Mouse (Mus musculus) intestine, postnatal 0 days (tissue): Measurements from ENCODE around the gene Unc93b1. TPM values are rescaled to one million over a fixed set of nuclear protein-coding genes. Genes with fewer than 3 reads are reported as not detected.
A peak's percentile ranks its signal among the peaks of the same experiment; 100 is the strongest.
"Not testable (repeated sequence)": the region's sequence is repeated elsewhere in the genome, so short reads cannot be mapped to it uniquely, and the experiment has no call there.

Experiments used
- ATAC-seq: fragments of 200-750 bp; cut with Nextera tagmentation; 2 replicates; pipeline ENCODE4 v1.8.0; 2017; ENCODE audit warnings: mild to moderate bottlenecking, moderate TSS enrichment, moderate library complexity
- H3K27ac ChIP-seq: fragments of 300-500 bp; sonication (generic); 2 replicates; pipeline ENCODE4 v1.5.1; 2014; ENCODE audit warnings: mild to moderate bottlenecking, low read depth, low read length, moderate library complexity
- H3K27me3 ChIP-seq: fragments of 300-500 bp; sonication (generic); replicated peaks from 2 replicates; pipeline ENCODE4 v1.6.1; 2014; ENCODE audit warnings: low read length, mixed read lengths; ENCODE audit not compliant: control insufficient read depth, insufficient read depth
- H3K36me3 ChIP-seq: fragments of 300-500 bp; sonication (generic); 2 replicates; pipeline ENCODE4 v1.6.1; 2014; ENCODE audit warnings: mild to moderate bottlenecking, moderate library complexity; ENCODE audit not compliant: control insufficient read depth, insufficient read depth
- H3K4me1 ChIP-seq: fragments of 300-500 bp; sonication (generic); replicated peaks from 2 replicates; pipeline ENCODE4 v1.6.1; 2014; ENCODE audit warnings: antibody characterized with exemption, low read length, mixed read lengths; ENCODE audit not compliant: control insufficient read depth, insufficient read depth
- H3K4me2 ChIP-seq: fragments of 300-500 bp; sonication (generic); replicated peaks from 2 replicates; pipeline ENCODE4 v1.6.1; 2014; ENCODE audit warnings: low read depth, mild to moderate bottlenecking, moderate library complexity
- H3K4me3 ChIP-seq: fragments of 300-500 bp; sonication (generic); 2 replicates; pipeline ENCODE4 v1.5.1; 2014; ENCODE audit warnings: low read depth, low read length
- H3K9ac ChIP-seq: fragments of 300-500 bp; sonication (generic); 2 replicates; pipeline ENCODE4 v1.6.1; 2014; ENCODE audit warnings: mild to moderate bottlenecking, low read depth, low read length
- H3K9me3 ChIP-seq: fragments of 300-500 bp; sonication (generic); 2 replicates; pipeline ENCODE4 v1.6.1; 2016; ENCODE audit warnings: mixed run types; ENCODE audit not compliant: control insufficient read depth
- CTCF ChIP-seq: sonication (generic); IDR thresholded peaks from 2 replicates; pipeline ENCODE4 v1.5.1; 2016; ENCODE audit warnings: low read depth, mild to moderate bottlenecking, control low read depth, antibody characterized with exemption, moderate library complexity
- WGBS: fragments of 180-500 bp; shearing (Covaris S2); extraction: QIAGEN DNeasy Blood & Tissue Kit; methylation state at CpG from one replicate; pipeline ENCODE4 v1.1.7; 2014; 5-methylcytosine and 5-hydroxymethylcytosine counted together
- polyA plus RNA-seq: library from polyadenylated mRNA; unstranded; fragments of >200 nt; fragmentation: Nextera tagmentation; extraction: Ambion mirVana; gene quantifications from 2 replicates; pipeline ENCODE4 v1.2.1, GENCODE M21; 2015

Unc93b1 gene
- polyA plus RNA-seq, 1 experiment from 2014 or later: 28.3 TPM

DNA sequence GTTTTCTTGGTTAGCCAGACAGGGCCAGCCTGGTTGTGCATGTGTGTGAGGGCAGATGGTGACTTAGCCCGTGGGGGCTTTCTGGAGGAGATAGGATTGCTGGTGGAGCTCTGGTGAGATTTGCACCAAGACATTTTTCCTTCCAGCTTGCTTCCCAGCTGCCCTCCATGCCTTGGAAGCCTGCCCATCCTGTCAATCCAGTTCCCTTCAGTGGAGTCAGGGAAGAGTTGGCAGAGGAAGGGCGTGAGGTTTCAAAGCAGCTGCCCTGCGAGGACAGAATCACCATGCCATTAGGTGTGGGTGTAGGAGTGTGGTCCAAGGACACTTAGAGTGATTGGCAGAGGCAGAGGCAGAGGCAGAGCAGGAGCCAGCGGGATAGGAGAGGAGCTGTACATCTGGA lies 23.5 kb downstream of the Unc93b1 start, which contains the start of gene Aldh3b3:
Gene Aldh3b3 (plus strand): TSS at position 176 of the 400 bp plus-strand sequence.
- Histone ChIP-seq H3K4me1 (no peaks in the 10 kb centered on the region), H3K36me3 (no peaks in the 10 kb centered on the region), H3K4me3 (no peak within 1 kb of the TSS), H3K9me3 (no peaks in the 10 kb centered on the region), H3K27ac (no peak within 1 kb of the TSS), H3K4me2 (no peak within 1 kb of the TSS), H3K9ac (no peak within 1 kb of the TSS), H3K27me3 (no peaks in the 10 kb centered on the region)
- 62% methylated on average over 4 of the region's 4 CpGs for WGBS
- no peak for ATAC-seq
- TF ChIP-seq CTCF: no peak

DNA sequence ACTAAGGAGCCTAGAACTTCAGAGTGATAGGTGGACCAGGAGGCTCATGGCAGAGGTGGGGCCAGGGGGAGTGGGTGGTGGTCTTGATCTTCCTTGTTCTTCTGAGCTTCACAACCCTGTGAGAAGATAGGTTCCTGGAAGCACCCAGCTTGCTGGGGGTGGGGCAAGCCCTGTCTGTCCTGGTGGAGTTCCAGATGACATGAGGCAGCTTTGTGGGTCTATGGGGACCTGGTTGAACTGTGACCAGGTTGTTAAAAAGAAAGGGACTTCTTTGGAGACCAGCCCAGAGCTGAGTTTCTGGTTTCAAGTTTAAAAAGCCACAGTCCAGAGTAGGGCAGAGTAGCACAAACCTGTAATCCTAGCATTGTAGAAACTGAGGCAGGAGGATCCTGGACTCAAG lies 24.0 kb downstream of the Unc93b1 start:
- no peaks in the 10 kb centered on the region for H3K4me1 ChIP-seq
- H3K27ac ChIP-seq: no peak overlapping the region
- H3K9me3 ChIP-seq: no peaks in the 10 kb centered on the region
- no peak overlapping the region for H3K4me2 ChIP-seq
- no peak for TF ChIP-seq CTCF
- no peak overlapping the region for H3K4me3 ChIP-seq
- no peak for ATAC-seq
- no peaks in the 10 kb centered on the region for H3K27me3 ChIP-seq
- no peaks in the 10 kb centered on the region for H3K36me3 ChIP-seq
- no peak overlapping the region for H3K9ac ChIP-seq

DNA sequence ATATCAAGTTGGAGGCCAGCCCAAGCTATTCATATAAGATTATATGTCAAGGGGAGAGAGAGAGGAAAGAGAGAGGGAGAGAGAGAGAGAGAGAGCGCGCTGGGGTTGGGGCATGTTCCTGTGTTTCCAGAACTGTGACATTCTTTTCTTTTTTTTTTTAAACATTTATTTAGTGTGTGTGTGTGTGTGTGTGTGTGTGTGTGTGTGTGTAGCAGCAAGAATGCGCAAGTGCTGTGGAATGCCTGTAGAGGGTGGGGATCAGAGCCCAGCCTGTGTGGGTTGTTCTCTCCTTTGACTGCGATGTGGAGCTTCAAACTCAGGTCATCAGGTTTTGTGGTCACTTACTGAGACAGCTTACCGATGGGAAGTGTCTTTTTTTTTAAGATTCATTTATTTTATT lies 25.2 kb downstream of the Unc93b1 start:
- Histone ChIP-seq H3K36me3 (no peaks in the 10 kb centered on the region), H3K27me3 (no peaks in the 10 kb centered on the region), H3K4me2 (no peak overlapping the region), H3K4me3 (no peak overlapping the region), H3K4me1 (no peaks in the 10 kb centered on the region), H3K9ac (no peak overlapping the region), H3K27ac (no peak overlapping the region), H3K9me3 (no peaks in the 10 kb centered on the region)
- no peak for TF ChIP-seq CTCF
- WGBS: 80% methylated on average over 5 of the region's 5 CpGs
- ATAC-seq: no peak

DNA sequence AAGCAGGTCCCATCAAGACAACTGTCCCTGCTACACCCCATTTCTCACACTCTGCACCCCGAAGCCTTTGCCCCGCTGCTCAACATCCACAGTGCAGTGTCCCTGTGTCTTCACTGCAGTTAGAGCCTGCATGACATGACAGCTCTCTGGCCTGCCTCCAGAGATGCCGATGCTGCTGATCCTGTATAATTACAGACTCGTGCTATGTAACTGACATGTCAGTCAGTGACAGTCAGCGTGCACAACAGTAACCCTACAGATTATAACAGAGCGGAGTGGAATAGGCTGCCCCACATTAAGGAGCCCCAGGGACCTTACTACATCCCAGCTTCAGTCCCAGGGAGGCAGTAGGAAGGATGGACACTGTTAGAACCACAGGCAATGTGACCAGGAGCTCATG lies 26.8 kb downstream of the Unc93b1 start:
- H3K9me3 ChIP-seq, H3K27ac ChIP-seq, H3K9ac ChIP-seq, H3K4me1 ChIP-seq, H3K27me3 ChIP-seq, H3K36me3 ChIP-seq, ATAC-seq, H3K4me3 ChIP-seq, H3K4me2 ChIP-seq: not testable (repeated sequence)
- 95% methylated on average over 6 of the region's 6 CpGs for WGBS

DNA sequence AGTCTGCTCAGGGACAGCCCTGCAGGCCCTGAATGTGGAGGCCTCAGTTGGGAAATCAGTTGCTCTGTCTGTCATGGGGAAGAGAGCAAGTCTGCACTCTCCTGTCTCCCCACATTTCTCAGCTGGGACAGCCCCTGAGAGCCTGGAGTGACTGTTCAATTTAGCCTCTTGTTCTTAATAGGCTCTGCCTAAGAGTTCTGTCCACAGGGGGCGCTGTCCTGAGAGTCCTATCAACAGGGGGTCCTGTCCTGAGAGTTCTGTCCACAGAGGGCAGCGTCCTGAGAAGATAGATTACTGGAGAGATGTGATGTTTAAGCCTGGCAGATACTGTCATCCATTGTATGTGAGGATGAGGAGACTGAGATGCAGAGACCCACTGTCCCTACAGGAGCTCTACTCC lies 27.5 kb downstream of the Unc93b1 start:
- 4% methylated on average over 2 of the region's 2 CpGs for WGBS

DNA sequence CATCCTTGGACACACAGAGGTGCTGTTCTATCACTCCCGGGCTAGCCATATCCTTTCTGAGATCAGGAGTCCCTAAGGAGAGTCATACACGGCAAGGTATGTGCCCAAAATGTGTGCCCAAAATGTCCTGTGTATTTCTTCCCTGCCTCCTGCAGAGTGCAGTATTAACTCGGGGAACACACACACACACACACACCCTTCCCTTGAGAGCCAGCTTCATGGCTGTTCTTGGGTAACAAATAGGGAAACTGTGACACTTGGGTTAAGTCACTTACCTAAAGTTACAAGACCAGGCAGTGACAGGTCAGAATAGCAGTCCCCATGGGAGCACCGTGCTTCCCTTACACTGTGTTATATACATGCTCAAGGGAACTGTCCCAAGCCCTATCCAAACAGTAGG lies 29.0 kb downstream of the Unc93b1 start:
- no peak for ATAC-seq
- H3K9me3 ChIP-seq: no peaks in the 10 kb centered on the region
- H3K4me3 ChIP-seq: no peak overlapping the region
- no peak overlapping the region for H3K9ac ChIP-seq
- H3K27ac ChIP-seq: no peak overlapping the region
- no peak overlapping the region for H3K4me2 ChIP-seq
- no peaks in the 10 kb centered on the region for H3K36me3 ChIP-seq
- H3K27me3 ChIP-seq: no peaks in the 10 kb centered on the region
- 70% methylated on average over 4 of the region's 4 CpGs for WGBS
- TF ChIP-seq CTCF: 0 out of 2 replicates have a peak, but pooled peaks have one; percentile 25
- H3K4me1 ChIP-seq: no peaks in the 10 kb centered on the region

More for the DNA sequence above, 27.5 kb downstream of the Unc93b1 start:
- H3K9me3 ChIP-seq: no peaks in the 10 kb centered on the region
- no peaks in the 10 kb centered on the region for H3K4me1 ChIP-seq
- H3K27ac ChIP-seq: no peak overlapping the region
- H3K4me2 ChIP-seq: no peak overlapping the region
- no peaks in the 10 kb centered on the region for H3K27me3 ChIP-seq
- no peak for ATAC-seq
- no peak overlapping the region for H3K9ac ChIP-seq
- no peaks in the 10 kb centered on the region for H3K36me3 ChIP-seq
- TF ChIP-seq CTCF: peak; percentile 54
- H3K4me3 ChIP-seq: no peak overlapping the region
